Mouse (Mus musculus) heart, postnatal 25 days (tissue): ENCODE measurements around the gene Tmem14c. TPM values are rescaled to one million over a fixed set of nuclear protein-coding genes. Genes with fewer than 3 reads are reported as not detected.

Experiments used
- DNase-seq: peaks from one replicate; pipeline ENCODE4 v3.0.0; 2022; ENCODE audit warnings: low spot score
- intact Hi-C: fragments of 180-260 bp; cut with DNase I; formaldehyde crosslinking; loops from one replicate; pipeline ENCODE4 v1.15.1; 2025
- total RNA-seq, 2 experiments: library from RNA; stranded (reverse); gene quantifications; 2 replicates each; pipeline ENCODE4 v1.2.3; 2021

Tmem14c gene
- total RNA-seq, 2 experiments from 2014 or later: 188 to 203 TPM

DNA sequence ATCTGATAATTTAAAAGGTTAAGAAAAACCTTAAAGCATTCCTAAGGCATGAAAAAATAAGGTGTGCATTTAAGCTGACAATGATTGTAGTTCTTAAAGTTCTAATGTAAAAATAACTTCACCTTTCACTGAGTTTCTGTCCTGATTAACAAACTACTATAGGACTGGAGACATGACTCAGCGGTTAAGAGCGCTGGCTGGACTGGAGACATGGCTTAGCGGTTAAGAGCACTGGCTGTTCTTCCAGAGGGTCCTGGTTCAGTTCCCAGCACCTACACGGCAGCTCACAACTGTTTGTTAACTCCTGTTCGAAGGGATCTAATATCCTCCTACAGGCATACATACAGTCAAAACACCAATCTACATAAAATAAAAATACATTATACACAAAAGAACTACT is 14.1 kb upstream of the Tmem14c start:
- intact Hi-C loops: no loop called here
- DNase-seq: no peak

DNA sequence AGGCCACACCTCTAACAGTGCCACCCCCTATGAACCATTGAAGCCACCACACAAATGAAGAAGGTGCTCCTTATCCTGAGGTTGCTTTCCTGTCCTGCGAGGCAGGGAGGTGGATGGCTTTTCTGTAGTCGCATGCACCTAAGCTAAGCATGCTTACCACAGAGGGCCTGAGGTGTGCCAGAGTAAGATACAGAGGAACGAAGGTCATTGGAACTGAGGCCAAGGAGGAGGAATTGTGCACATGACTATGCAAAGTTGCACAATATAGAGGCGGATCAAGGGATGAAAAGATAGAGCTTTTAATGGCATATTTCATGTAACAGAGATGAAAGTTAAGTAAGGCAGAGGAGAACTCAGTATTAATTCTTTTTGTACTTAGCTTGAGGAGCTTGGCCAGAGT is 9.8 kb upstream of the Tmem14c start:
- intact Hi-C loops: no loop called here
- DNase-seq: no peak

DNA sequence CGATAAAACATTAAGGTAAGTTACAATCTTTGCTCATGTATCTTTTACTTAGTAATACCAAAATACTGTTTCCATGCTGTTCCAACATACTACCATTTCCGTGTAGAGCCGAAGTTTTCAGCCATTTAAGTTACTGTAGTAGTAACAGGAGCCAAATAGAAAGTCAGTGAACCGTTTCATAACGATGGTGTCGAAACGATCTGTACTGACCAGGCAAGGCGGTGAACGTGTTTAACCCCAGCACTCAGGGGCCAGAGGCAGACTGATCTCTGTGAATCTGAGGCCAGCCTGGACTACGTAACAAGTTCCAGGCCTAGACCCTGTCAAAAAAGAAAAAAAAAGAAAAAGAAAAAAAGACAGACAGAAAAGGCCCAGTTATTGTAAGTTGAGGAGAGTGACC is 7.8 kb upstream of the Tmem14c start:
- DNase-seq: no peak
- intact Hi-C loops: no loop called here

GRCm38 (mm10) chr13:41008946-41009345 is 7.1 kb upstream of the Tmem14c start:
- intact Hi-C loops: no loop called here

GRCm38 (mm10) chr13:41016797-41017405 is 809 bp downstream of the Tmem14c start:
- intact Hi-C loops: loop anchor here (2.0 kb wide), 1 partner anchor 16 kb away; the partner anchor contains the start of gene Pak1ip1
- no peak for DNase-seq

More at GRCm38 (mm10) chr13:41008946-41009345, 7.1 kb upstream of the Tmem14c start:
- no peak for DNase-seq

- intact Hi-C loops: loop anchor here (2.0 kb wide), 1 partner anchor 17 kb away; the partner anchor contains the start of gene Pak1ip1
- DNase-seq: no peak
Observed at GRCm38 (mm10) chr13:41017832-41018231, 1.7 kb downstream of the Tmem14c start.

GRCm38 (mm10) chr13:41018236-41018635 is 2.1 kb downstream of the Tmem14c start:
- intact Hi-C loops: no loop called here
- DNase-seq: no peak

DNA sequence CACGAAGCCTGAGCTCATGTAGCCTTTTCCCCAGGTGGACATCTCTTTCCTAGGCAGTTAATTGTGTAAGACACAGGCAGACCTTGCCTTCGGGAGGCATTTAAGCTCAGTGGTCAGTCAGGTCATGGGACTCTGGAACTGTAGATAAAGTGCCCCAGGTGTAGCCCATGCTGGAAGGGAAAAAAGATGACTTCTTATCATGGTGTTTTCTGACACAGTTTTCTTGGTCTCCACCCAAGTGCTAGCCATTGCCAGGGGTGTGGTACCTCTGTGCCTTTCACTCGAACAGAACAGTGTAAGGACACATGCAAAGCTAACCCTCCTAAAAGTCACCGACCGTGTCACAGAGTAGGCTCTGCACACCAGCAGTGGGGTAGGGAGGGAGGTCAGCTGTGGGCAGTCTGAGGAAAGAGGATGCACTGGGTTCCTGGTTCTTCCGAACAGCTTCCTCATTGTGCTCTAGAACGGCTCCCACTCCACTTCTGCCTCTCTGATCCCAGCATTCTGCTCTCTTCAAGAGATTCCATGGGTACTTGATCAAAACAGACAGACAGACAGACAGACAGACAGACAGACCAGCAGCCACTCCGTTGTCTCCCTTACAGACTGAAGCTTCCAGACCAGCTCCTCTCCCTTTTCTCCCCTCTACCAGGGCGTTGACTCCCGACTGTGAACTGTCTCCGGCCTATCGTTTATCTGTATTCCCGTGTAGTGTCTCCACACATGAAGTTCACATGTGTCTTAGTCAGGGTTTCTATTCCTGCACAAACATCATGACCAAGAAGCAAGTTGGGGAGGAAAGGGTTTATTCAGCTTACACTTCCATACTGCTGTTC is 2.9 kb downstream of the Tmem14c start:
- no peak for DNase-seq
- intact Hi-C loops: no loop called here

DNA sequence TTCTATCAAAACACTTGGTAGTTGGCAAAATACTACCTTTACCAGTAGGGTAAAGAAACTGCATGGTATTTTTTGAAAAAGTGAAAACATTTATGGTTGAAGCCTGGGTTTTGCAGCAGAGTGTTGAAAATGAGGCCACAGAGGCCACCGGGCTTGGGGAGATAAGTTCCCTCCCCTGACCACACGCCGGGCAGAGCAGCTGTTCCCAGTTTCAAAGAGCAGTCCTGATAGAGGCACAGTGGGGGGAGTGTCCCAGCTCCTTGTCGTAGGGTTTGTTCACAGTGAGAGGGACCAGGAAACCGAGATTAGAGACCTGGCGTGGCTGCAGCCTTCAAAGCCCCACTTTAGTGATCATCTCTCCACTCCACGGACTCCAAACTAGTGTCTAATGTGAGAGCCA is 4.4 kb downstream of the Tmem14c start:
- intact Hi-C loops: no loop called here
- no peak for DNase-seq

DNA sequence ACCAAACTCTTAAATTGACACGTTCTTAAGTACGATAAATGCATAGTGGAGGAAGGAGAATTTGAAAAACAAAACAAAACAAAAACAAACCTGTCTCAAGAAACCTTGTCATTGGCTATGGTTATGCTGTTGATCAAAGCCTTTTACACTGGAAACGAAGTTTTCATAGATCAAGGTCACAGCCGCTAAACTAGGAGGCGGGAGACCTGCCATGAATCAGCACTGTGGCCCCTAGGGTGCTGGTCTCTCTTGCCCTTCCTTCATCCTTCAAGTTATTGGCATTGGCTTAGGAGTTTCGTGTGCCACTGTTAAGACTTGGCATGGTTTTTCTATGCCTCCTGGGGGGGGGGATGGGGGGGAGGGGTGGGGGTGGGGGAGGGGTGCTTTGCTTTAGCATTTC is 5.5 kb downstream of the Tmem14c start:
- intact Hi-C loops: no loop called here
- no peak for DNase-seq

DNA sequence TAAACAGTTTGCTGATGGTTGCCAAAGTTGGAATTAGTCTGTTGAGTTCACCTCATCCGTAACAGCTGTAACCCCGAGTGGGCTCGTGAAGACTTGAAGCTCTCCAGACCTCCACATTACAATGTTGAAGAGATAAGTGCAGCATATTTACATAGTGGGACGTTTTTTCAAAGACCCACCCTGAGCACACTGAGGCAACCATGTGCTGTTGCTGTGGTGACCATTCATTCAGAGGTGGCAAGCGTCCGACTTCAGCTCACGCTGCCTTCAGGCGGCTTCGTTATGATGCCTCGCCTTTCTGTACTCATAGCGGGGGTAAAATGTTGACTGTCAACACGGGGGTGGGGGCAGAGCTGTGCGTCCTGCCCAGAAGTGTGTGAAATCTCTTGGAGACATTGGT is 6.0 kb downstream of the Tmem14c start:
- DNase-seq: no peak
- intact Hi-C loops: no loop called here

GRCm38 (mm10) chr13:41030098-41030497 is 14.0 kb downstream of the Tmem14c start:
- DNase-seq: no peak
- intact Hi-C loops: no loop called here

DNA sequence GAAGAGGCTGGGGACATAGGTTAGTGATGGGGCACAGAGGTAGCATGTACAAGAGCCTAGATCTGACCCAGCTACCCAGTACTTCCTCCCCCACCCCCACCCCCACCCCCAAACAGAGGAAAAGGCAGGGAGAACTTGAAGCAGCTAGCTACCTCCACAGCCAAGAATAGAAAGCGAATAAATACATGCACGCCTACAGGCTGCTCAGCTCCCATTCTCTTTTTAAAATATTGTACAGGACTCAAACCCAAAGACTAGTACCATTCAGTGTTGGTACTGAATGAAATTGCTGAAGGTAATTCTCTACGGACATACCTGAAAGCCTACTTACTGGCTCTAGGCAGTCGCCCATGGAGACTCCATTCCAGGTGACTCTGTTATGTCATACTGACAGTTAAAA is 26.4 kb downstream of the Tmem14c start:
- DNase-seq: no peak
- intact Hi-C loops: no loop called here

GRCm38 (mm10) chr13:41045901-41046300 is 29.8 kb downstream of the Tmem14c start:
- intact Hi-C loops: loop anchor here (5.0 kb wide), 1 partner anchor 204 kb away; no protein-coding TSS in a partner anchor
- no peak for DNase-seq

DNA sequence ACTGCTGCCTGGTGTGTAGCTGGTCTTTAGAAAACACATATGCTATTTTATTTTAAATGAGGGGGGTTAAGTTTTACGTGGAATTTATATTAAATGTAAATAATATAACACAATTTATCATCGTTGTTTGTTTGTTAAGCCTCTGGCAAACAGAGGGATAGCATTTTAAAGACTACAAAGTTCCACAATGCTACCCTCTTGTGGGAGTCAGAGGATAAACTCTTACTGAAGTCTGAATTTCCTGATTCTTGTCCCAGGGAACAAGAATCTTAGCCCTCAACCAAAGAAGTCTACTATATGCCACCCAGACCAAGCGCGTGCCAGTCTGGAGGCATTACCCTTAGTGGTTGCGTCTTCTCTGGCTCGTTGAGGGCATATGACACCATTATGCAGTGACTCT is 31.2 kb downstream of the Tmem14c start:
- no peak for DNase-seq
- intact Hi-C loops: loop anchor here (5.0 kb wide), 1 partner anchor 205 kb away; no protein-coding TSS in a partner anchor

GRCm38 (mm10) chr13:41051965-41052364 is 35.9 kb downstream of the Tmem14c start:
- no peak for DNase-seq
- intact Hi-C loops: no loop called here

DNA sequence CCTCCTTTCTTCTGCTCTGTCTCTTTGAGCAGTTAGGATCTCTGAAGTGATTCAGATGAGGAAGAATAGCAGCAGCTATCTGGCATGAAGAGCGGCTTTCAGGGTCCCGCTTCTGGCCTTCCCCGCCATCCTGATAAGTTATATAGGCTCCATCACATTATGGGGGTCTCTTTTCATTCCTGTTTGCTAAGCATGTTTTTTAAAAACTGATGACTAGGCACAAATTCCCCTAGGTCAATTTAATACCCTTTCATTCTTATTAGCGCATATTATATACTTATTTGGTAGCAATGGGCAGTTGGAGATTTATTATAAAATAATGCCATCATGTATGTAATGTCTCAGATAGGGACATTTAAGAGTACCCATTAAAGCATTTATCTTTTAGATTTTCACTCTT is 51.5 kb downstream of the Tmem14c start:
- no peak for DNase-seq
- intact Hi-C loops: no loop called here

- intact Hi-C loops: no loop called here
- DNase-seq: no peak
Observed at GRCm38 (mm10) chr13:41071617-41072016, 55.5 kb downstream of the Tmem14c start.
